In genomic region chr5:36369261-36369684, GRCm38 (mm10) we compare ENCODE assay signal across 8 mouse cellular contexts. TPM values are rescaled to one million over a fixed set of nuclear protein-coding genes. Genes with fewer than 3 reads are reported as not detected.
A peak's percentile ranks its signal among the peaks of the same experiment; 100 is the strongest.
DNase-seq lines count a peak whose midpoint lies in the region; ATAC-seq lines count a peak whose summit lies in the region.

No protein-coding gene starts in this region.

- no peaks in the 10 kb centered on the region for H3K27me3 ChIP-seq in heart, embryonic 13.5 days (replicated peaks)
- H3K27me3 ChIP-seq in hindbrain, embryonic 10.5 days (ENCODE audit: insufficient read depth, poor library complexity, severe bottlenecking): 0 out of 2 replicates have a peak, but pooled peaks cover 9% of the 10 kb centered on the region

- peak overlapping the region; percentile 62 for H3K9ac ChIP-seq in heart, embryonic 13.5 days

- no peaks in the 10 kb centered on the region for H3K9me3 ChIP-seq in heart, embryonic 13.5 days
- no peaks in the 10 kb centered on the region for H3K9me3 ChIP-seq in hindbrain, embryonic 10.5 days

- H3K27ac ChIP-seq in heart, embryonic 13.5 days (replicated peaks): peak overlapping the region; percentile 96
- peak overlapping the region; percentile 41 for H3K27ac ChIP-seq in hindbrain, embryonic 10.5 days

- no peak for DNase-seq in heart, postnatal 14 days
- peak; percentile 22 for DNase-seq in hindbrain, embryonic 10.5 days (ENCODE audit: low spot score)
- peak; percentile 69 to 86 for DNase-seq in kidney, postnatal 25 days
- peak; percentile 69 for DNase-seq in retina, embryonic 14.5 days (ENCODE audit: low spot score)
- DNase-seq in lung, postnatal 10 days: no peak
- DNase-seq in urinary bladder, postnatal 4 days (ENCODE audit: low spot score in 2 of 2): no peak

- 68% methylated on average over 1 of the region's 1 CpGs for whole genome bisulfite sequencing in heart, embryonic 13.5 days
- 40% methylated on average over 1 of the region's 1 CpGs for WGBS in hindbrain, embryonic 10.5 days

- intact Hi-C loops in heart, postnatal 14 days (cut with DNase I): no loop called here

- no peaks in the 10 kb centered on the region for H3K36me3 ChIP-seq in heart, embryonic 13.5 days
- H3K36me3 ChIP-seq in hindbrain, embryonic 10.5 days: no peaks in the 10 kb centered on the region

- peaks cover 94% of the 10 kb centered on the region for H3K4me1 ChIP-seq in heart, embryonic 13.5 days
- peaks cover 60% of the 10 kb centered on the region for H3K4me1 ChIP-seq in hindbrain, embryonic 10.5 days (replicated peaks)

- H3K4me2 ChIP-seq in heart, embryonic 13.5 days: no peak overlapping the region

- no peak for ATAC-seq in heart, embryonic 13.5 days (ENCODE audit: extremely low read depth, insufficient number of reproducible peaks, low FRiP score, low TSS enrichment)
- ATAC-seq in CD4-positive, CD25-positive, alpha-beta regulatory T cell, adult 4 months: no peak

- no peak overlapping the region for H3K4me3 ChIP-seq in heart, embryonic 13.5 days
- H3K4me3 ChIP-seq in hindbrain, embryonic 10.5 days: no peak overlapping the region

RNA-seq across cellular contexts. Expression of gene Sorcs2, which starts 28.7 kb away (rescaled TPM):
- 10.7 and 10.9 TPM in 2 replicates for polyA plus RNA-seq in heart, embryonic 13.5 days (2015; fragmentation: Nextera tagmentation; extraction: Ambion mirVana)
- total RNA-seq in heart, postnatal 14 days (2021): 1 to 10 TPM; 9.6 to 9.9 TPM
- polyA plus RNA-seq in hindbrain, embryonic 10.5 days (2016; fragmentation: Nextera tagmentation; extraction: Ambion mirVana): 7.5 and 10.5 TPM in 2 replicates
- polyA plus RNA-seq in CD4-positive, CD25-positive, alpha-beta regulatory T cell, adult 4 months (2017; shearing (Covaris generic)): 1 to 10 TPM; 4.5 to 4.7 TPM

Comparison
In these comparisons a context has a peak if more than half of its experiments do, and no peak if none do; other contexts are left out.
1. DNase-seq: peak in hindbrain, embryonic 10.5 days (single experiment), kidney, postnatal 25 days (2 of 2) and retina, embryonic 14.5 days (single experiment); none in heart, postnatal 14 days (0 of 2), lung, postnatal 10 days (single experiment) and urinary bladder, postnatal 4 days (0 of 2).